Mouse (Mus musculus): ENCODE results near the gene Cadps2.

DNA sequence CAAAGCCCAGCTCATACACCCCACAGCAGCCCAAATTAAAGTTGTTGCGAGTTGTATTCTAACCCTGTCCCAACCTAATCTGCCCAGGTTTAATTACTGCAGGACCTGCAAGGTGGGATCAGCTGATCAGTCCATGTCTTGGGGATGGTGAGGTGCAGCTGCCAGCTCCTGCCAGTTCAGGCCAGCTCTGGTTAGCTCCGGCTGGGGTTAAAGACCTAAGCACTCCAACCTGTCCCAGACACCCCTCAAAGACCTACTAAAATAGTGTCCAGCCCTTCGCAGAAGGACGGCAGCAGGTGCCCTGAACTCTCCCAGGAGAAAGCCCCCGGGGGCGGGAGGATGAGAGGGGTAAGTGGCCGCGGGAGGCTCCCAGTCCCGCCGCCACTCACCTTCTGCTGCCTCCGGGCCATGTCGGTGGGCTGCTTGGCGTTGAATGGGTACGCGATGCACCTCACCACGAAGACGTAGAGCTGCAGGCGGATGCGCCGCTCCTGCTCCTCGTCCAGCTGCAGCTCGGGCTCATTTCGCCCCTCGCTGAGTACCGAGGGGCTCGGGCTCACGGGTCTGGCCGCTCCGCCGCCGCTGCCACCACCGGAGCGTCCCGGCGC lies 716 bp downstream of the Cadps2 start:
- TF ChIP-seq GATA2 (IDR thresholded peaks at IDR 0.05; ENCODE audit: borderline replicate concordance, low read depth, low read length) = no peak
- TF ChIP-seq CTCF (IDR thresholded peaks at IDR 0.05; ENCODE audit: low read depth, low read length) = no peak
- TF ChIP-seq GATA1 (IDR thresholded peaks at IDR 0.05; ENCODE audit: borderline replicate concordance, low read length) = no peak
- no peak for TF ChIP-seq TAL1 (conservative IDR thresholded peaks at IDR 0.05; ENCODE audit: low read depth, low read length)
